Mouse (Mus musculus) CH12.LX (cell line): ENCODE results near the gene Intu. TPM values are rescaled to one million over a fixed set of nuclear protein-coding genes. Genes with fewer than 3 reads are reported as not detected.

ENCODE experiments used
- DNase-seq: peaks from one replicate; pipeline ENCODE4 v3.0.0-alpha.2; 2013; ENCODE audit errors: extremely low read depth
- H3K27ac ChIP-seq: 2 replicates; pipeline ENCODE4 v1.5.1; 2012; ENCODE audit warnings: low read depth, mild to moderate bottlenecking, control low read depth, moderate library complexity; ENCODE audit not compliant: insufficient read depth
- H3K27me3 ChIP-seq: replicated peaks from 2 replicates; pipeline ENCODE3; 2012; ENCODE audit warnings: inconsistent platforms
- H3K36me3 ChIP-seq, 2 experiments: replicated peaks in 1 of 2; 2 replicates each; pipeline versions ENCODE3 to v1.6.1; 2012; ENCODE audit warnings: inconsistent platforms in 1 of 2, low read length in 1 of 2, mild to moderate bottlenecking in 1 of 2, mixed read lengths in 1 of 2, moderate library complexity in 1 of 2; ENCODE audit not compliant: control insufficient read depth in 1 of 2, insufficient read depth in 1 of 2
- H3K4me1 ChIP-seq, 2 experiments: 2 replicates each; pipeline ENCODE4 v1.6.1; 2012; ENCODE audit warnings: inconsistent platforms in 1 of 2, moderate library complexity in 1 of 2; ENCODE audit not compliant: insufficient read depth in 2 of 2, control insufficient read depth in 1 of 2
- H3K4me2 ChIP-seq: 2 replicates; pipeline ENCODE4 v1.6.1; 2012; ENCODE audit warnings: low read depth, mild to moderate bottlenecking, control low read depth; ENCODE audit not compliant: poor library complexity, insufficient read depth, severe bottlenecking
- H3K4me3 ChIP-seq, 3 experiments: fragments of 150-350 bp in 1 of 3; sonication (generic) in 1 of 3; replicated peaks in 1 of 3; 2 replicates each; pipeline versions ENCODE3 to v1.5.1; 2011 to 2012; ENCODE audit warnings: low read depth in 2 of 3, low read length in 2 of 3, mild to moderate bottlenecking in 2 of 3, moderate library complexity in 2 of 3, control low read depth in 1 of 3, improper control_type of control experiment in 1 of 3, inconsistent platforms in 1 of 3, mixed read lengths in 1 of 3; ENCODE audit not compliant: poor library complexity in 1 of 3
- H3K79me2 ChIP-seq: replicated peaks from 2 replicates; pipeline ENCODE4 v1.6.1; 2012; ENCODE audit warnings: mild to moderate bottlenecking, moderate library complexity; ENCODE audit not compliant: control insufficient read depth, poor library complexity, insufficient read depth, severe bottlenecking; ENCODE audit errors: extremely low read depth
- H3K9ac ChIP-seq: 2 replicates; pipeline ENCODE4 v1.6.1; 2012; ENCODE audit warnings: low read depth, mild to moderate bottlenecking, control low read depth, moderate library complexity; ENCODE audit not compliant: insufficient read depth
- H3K9me3 ChIP-seq: replicated peaks from 2 replicates; pipeline ENCODE3; 2012; ENCODE audit warnings: low read length, inconsistent platforms, mixed read lengths
- BHLHE40 ChIP-seq: IDR thresholded peaks from 2 replicates; pipeline ENCODE4 v1.6.1; 2011; ENCODE audit warnings: mild to moderate bottlenecking, low read depth, low read length, improper control_type of control experiment
- CHD1 ChIP-seq: IDR thresholded peaks from 2 replicates; pipeline ENCODE4 v1.6.1; 2012; ENCODE audit warnings: low read depth, low read length, improper control_type of control experiment, inconsistent platforms
- E2F4 ChIP-seq: IDR thresholded peaks from 2 replicates; pipeline ENCODE4 v1.6.1; 2011; ENCODE audit warnings: low read depth, low read length, improper control_type of control experiment; ENCODE audit not compliant: insufficient replicate concordance
- GABPA ChIP-seq: IDR thresholded peaks from 2 replicates; pipeline ENCODE4 v1.6.1; 2012; ENCODE audit warnings: low read depth, low read length, improper control_type of control experiment, inconsistent platforms; ENCODE audit not compliant: insufficient replicate concordance
- IRF4 ChIP-seq: IDR thresholded peaks from 2 replicates; pipeline ENCODE4 v1.6.1; 2014; ENCODE audit warnings: low read depth, mild to moderate bottlenecking, inconsistent platforms, low read length, improper control_type of control experiment
- JUND ChIP-seq: conservative IDR thresholded peaks from 2 replicates; pipeline ENCODE4 v1.6.1; 2011; ENCODE audit warnings: low read depth, low read length, improper control_type of control experiment
- PAX5 ChIP-seq: IDR thresholded peaks from 2 replicates; pipeline ENCODE4 v1.6.1; 2012; ENCODE audit warnings: low read length, inconsistent platforms, mixed read lengths
- SIN3A ChIP-seq: IDR thresholded peaks from 2 replicates; pipeline ENCODE4 v1.6.1; 2012; ENCODE audit warnings: low read length, improper control_type of control experiment, inconsistent platforms
- UBTF ChIP-seq: IDR thresholded peaks from 2 replicates; pipeline ENCODE4 v1.6.1; 2012; ENCODE audit warnings: low read depth, mild to moderate bottlenecking, inconsistent platforms, low read length, improper control_type of control experiment, moderate library complexity
- dilution Hi-C: fragments of 300-500 bp; cut with MboI; formaldehyde crosslinking; loops from 2 replicates; pipeline ENCODE4 v1.14.3; 2020; ENCODE audit warnings: low sequenced_read_pairs; ENCODE audit not compliant: extremely low pct_unique_long_range_greater_than_20kb, extremely low pct_ligation_motif_present
- in situ Hi-C: fragments of 300-500 bp; cut with MboI; formaldehyde crosslinking; loops from 3 replicates; pipeline ENCODE4 v1.14.3; 2019; ENCODE audit warnings: low sequenced_read_pairs, low pct_ligation_motif_present, low pct_unique_long_range_greater_than_20kb, mixed read lengths
- polyA plus RNA-seq: library from polyadenylated mRNA; unstranded; fragments of >175 nt; gene quantifications from 2 replicates; pipeline ENCODE4 v1.2.1, GENCODE M21; 2012; ENCODE audit warnings: low read depth; ENCODE audit not compliant: insufficient read length
- total RNA-seq, 2 experiments: library from RNA; depleted of rRNA; stranded (reverse); fragments of 300-350 nt in 1 of 2; fragments of >200 nt in 1 of 2; gene quantifications; 2 replicates each; pipeline ENCODE4 v1.2.3; 2012 to 2014

Intu gene
- total and polyA plus RNA-seq, 3 experiments = not detected

GRCm38 (mm10) chr3:40698834-40699233, 167.7 kb downstream of the Intu start:
- Histone ChIP-seq H3K27me3 (no peaks in the 10 kb centered on the region), H3K4me3 (no peak overlapping the region), H3K27ac (no peak overlapping the region), H3K79me2 (no peaks in the 10 kb centered on the region), H3K4me1 (peaks cover 0 to 3% of the 10 kb centered on the region in 2 experiments; a peak in 3 of 4 replicates), H3K36me3 (no peaks in the 10 kb centered on the region), H3K4me2 (no peak overlapping the region), H3K9ac (no peak overlapping the region), H3K9me3 (no peaks in the 10 kb centered on the region)
- TF ChIP-seq JUND = no peak
- TF ChIP-seq SIN3A = no peak
- no peak for DNase-seq
- in situ Hi-C loops (no loop called here), dilution Hi-C loops (no loop called here)

- Histone ChIP-seq H3K27ac (no peak overlapping the region), H3K9ac (no peak overlapping the region), H3K4me1 (no peaks in the 10 kb centered on the region), H3K4me3 (no peak overlapping the region), H3K27me3 (no peaks in the 10 kb centered on the region), H3K36me3 (no peaks in the 10 kb centered on the region), H3K79me2 (no peaks in the 10 kb centered on the region), H3K4me2 (no peak overlapping the region), H3K9me3 (peaks cover 2% of the 10 kb centered on the region)
- dilution Hi-C loops = no loop called here
- in situ Hi-C loops = no loop called here
- no peak for TF ChIP-seq GABPA
- no peak for TF ChIP-seq JUND
- no peak for TF ChIP-seq CHD1
- no peak for TF ChIP-seq E2F4
- no peak for TF ChIP-seq SIN3A
- no peak for TF ChIP-seq BHLHE40
- no peak for TF ChIP-seq IRF4
- TF ChIP-seq PAX5 = no peak
- DNase-seq = no peak
Measured at GRCm38 (mm10) chr3:40704816-40705430, 173.8 kb downstream of the Intu start.

- no peak within 1 kb of the TSS for H3K9ac ChIP-seq
- H3K4me3 ChIP-seq = no peak within 1 kb of the TSS
- no peak for DNase-seq
- H3K36me3 ChIP-seq = no peaks in the 10 kb centered on the region
- in situ Hi-C loops (no loop called here), dilution Hi-C loops (no loop called here)
- H3K4me2 ChIP-seq = no peak within 1 kb of the TSS
- H3K27ac ChIP-seq = no peak within 1 kb of the TSS
- H3K79me2 ChIP-seq = no peaks in the 10 kb centered on the region
- TF ChIP-seq PAX5 (no peak), UBTF (no peak)
- no peaks in the 10 kb centered on the region for H3K4me1 ChIP-seq
- no peaks in the 10 kb centered on the region for H3K27me3 ChIP-seq
- peaks cover 2% of the 10 kb centered on the region for H3K9me3 ChIP-seq
Measured at GRCm38 (mm10) chr3:40708655-40709054, 177.6 kb downstream of the Intu start, which contains the start of gene Slc25a31. Gene Slc25a31 (plus strand): TSS chr3:40708855.
